ENCODE assay signal across 8 mouse cellular contexts in genomic region chr3:19406351-19407151, GRCm38 (mm10).
DNase-seq lines count a peak whose midpoint lies in the region; ATAC-seq lines count a peak whose summit lies in the region.

No protein-coding gene starts in this region.

- peak; percentile 93 for ATAC-seq in forebrain, embryonic 13.5 days
- ATAC-seq in neural tube, embryonic 15.5 days (ENCODE audit: low FRiP score): peak; percentile 94
- no peak for ATAC-seq in liver, embryonic 11.5 days (replicated peaks; ENCODE audit: low FRiP score)
- ATAC-seq in intestine, embryonic 16.5 days: no peak

- peaks cover 11% of the 10 kb centered on the region for H3K4me1 ChIP-seq in forebrain, embryonic 13.5 days
- H3K4me1 ChIP-seq in neural tube, embryonic 15.5 days: no peaks in the 10 kb centered on the region
- H3K4me1 ChIP-seq in liver, embryonic 11.5 days (replicated peaks; ENCODE audit: control insufficient read depth, insufficient read depth, low read length): no peaks in the 10 kb centered on the region
- no peaks in the 10 kb centered on the region for H3K4me1 ChIP-seq in intestine, embryonic 16.5 days (ENCODE audit: control insufficient read depth, insufficient read depth, low read length)

- H3K36me3 ChIP-seq in forebrain, embryonic 13.5 days (ENCODE audit: poor library complexity, severe bottlenecking): no peaks in the 10 kb centered on the region
- H3K36me3 ChIP-seq in neural tube, embryonic 15.5 days: no peaks in the 10 kb centered on the region
- no peaks in the 10 kb centered on the region for H3K36me3 ChIP-seq in liver, embryonic 11.5 days (ENCODE audit: control insufficient read depth, insufficient read depth, low read length)
- H3K36me3 ChIP-seq in intestine, embryonic 16.5 days (ENCODE audit: control insufficient read depth, insufficient read depth, low read length): no peaks in the 10 kb centered on the region

- intact Hi-C loops in left cerebral cortex, postnatal 10 days (cut with DNase I): no loop called here

- peak; percentile 41 to 49 for DNase-seq in cerebellum, postnatal 10 days
- DNase-seq in cerebellum, adult 18-20 months: no peak
- DNase-seq in left cerebral cortex, postnatal 10 days (ENCODE audit: extremely low spot score in 1 of 2, low spot score in 2 of 2): peak; percentile 11 to 28
- DNase-seq in liver, embryonic 11.5 days (ENCODE audit: low spot score): no peak
- DNase-seq in MN1 (ENCODE audit: low spot score): no peak

- H3K9ac ChIP-seq in forebrain, embryonic 13.5 days: no peak overlapping the region
- H3K9ac ChIP-seq in neural tube, embryonic 15.5 days (replicated peaks): 0 out of 2 replicates have a peak overlapping the region, but pooled peaks have one; percentile 18
- no peak overlapping the region for H3K9ac ChIP-seq in liver, embryonic 11.5 days (ENCODE audit: low read depth, low read length)
- H3K9ac ChIP-seq in intestine, embryonic 16.5 days (ENCODE audit: low read depth, low read length): no peak overlapping the region

- peak overlapping the region; percentile 52 for H3K27ac ChIP-seq in forebrain, embryonic 13.5 days
- H3K27ac ChIP-seq in neural tube, embryonic 15.5 days (replicated peaks): peak overlapping the region; percentile 35; the same call in 1 of the 2 replicates
- H3K27ac ChIP-seq in liver, embryonic 11.5 days (ENCODE audit: low read depth, low read length): no peak overlapping the region
- H3K27ac ChIP-seq in intestine, embryonic 16.5 days (ENCODE audit: low read length): no peak overlapping the region

- no peaks in the 10 kb centered on the region for H3K27me3 ChIP-seq in forebrain, embryonic 13.5 days
- H3K27me3 ChIP-seq in neural tube, embryonic 15.5 days (replicated peaks): no peaks in the 10 kb centered on the region
- H3K27me3 ChIP-seq in liver, embryonic 11.5 days (replicated peaks; ENCODE audit: control insufficient read depth, insufficient read depth, low read length): no peaks in the 10 kb centered on the region
- H3K27me3 ChIP-seq in intestine, embryonic 16.5 days (replicated peaks; ENCODE audit: control insufficient read depth, insufficient read depth, low read length): no peaks in the 10 kb centered on the region

- 14% methylated on average over 14 of the region's 14 CpGs for WGBS in forebrain, embryonic 13.5 days
- WGBS in neural tube, embryonic 15.5 days: 25% methylated on average over 14 of the region's 14 CpGs
- 65% methylated on average over 14 of the region's 14 CpGs for WGBS in liver, embryonic 11.5 days
- 64% methylated on average over 14 of the region's 14 CpGs for WGBS in intestine, embryonic 16.5 days

- H3K4me3 ChIP-seq in forebrain, embryonic 13.5 days: peak overlapping the region; percentile 23; the same call in 1 of the 2 replicates
- H3K4me3 ChIP-seq in neural tube, embryonic 15.5 days (replicated peaks): peak overlapping the region; percentile 12
- H3K4me3 ChIP-seq in liver, embryonic 11.5 days (ENCODE audit: low read depth, low read length): no peak overlapping the region
- no peak overlapping the region for H3K4me3 ChIP-seq in intestine, embryonic 16.5 days (ENCODE audit: low read length)

- peak overlapping the region; percentile 49 for H3K4me2 ChIP-seq in forebrain, embryonic 13.5 days
- peak overlapping the region; percentile 52 for H3K4me2 ChIP-seq in neural tube, embryonic 15.5 days
- no peak overlapping the region for H3K4me2 ChIP-seq in liver, embryonic 11.5 days
- H3K4me2 ChIP-seq in intestine, embryonic 16.5 days (ENCODE audit: low read depth, low read length): no peak overlapping the region

- no peaks in the 10 kb centered on the region for H3K9me3 ChIP-seq in forebrain, embryonic 13.5 days (replicated peaks)
- no peaks in the 10 kb centered on the region for H3K9me3 ChIP-seq in neural tube, embryonic 15.5 days (replicated peaks)
- H3K9me3 ChIP-seq in liver, embryonic 11.5 days (ENCODE audit: control insufficient read depth, low read length): no peaks in the 10 kb centered on the region
- H3K9me3 ChIP-seq in intestine, embryonic 16.5 days (ENCODE audit: control insufficient read depth, low read length): no peaks in the 10 kb centered on the region

Comparison
In these comparisons a context has a peak if more than half of its experiments do, and no peak if none do; other contexts are left out.
1. DNase-seq: peak in cerebellum, postnatal 10 days (2 of 2) and left cerebral cortex, postnatal 10 days (2 of 2); none in cerebellum, adult 18-20 months (0 of 2), liver, embryonic 11.5 days (single experiment) and MN1 (single experiment).
2. ATAC-seq: peak in forebrain, embryonic 13.5 days (single experiment) and neural tube, embryonic 15.5 days (single experiment); none in liver, embryonic 11.5 days (single experiment) and intestine, embryonic 16.5 days (single experiment).
3. H3K27ac ChIP-seq: peak in forebrain, embryonic 13.5 days (single experiment) and neural tube, embryonic 15.5 days (single experiment); none in liver, embryonic 11.5 days (single experiment) and intestine, embryonic 16.5 days (single experiment).
4. H3K4me2 ChIP-seq: peak in forebrain, embryonic 13.5 days (single experiment) and neural tube, embryonic 15.5 days (single experiment); none in liver, embryonic 11.5 days (single experiment) and intestine, embryonic 16.5 days (single experiment).
5. H3K4me3 ChIP-seq: peak in forebrain, embryonic 13.5 days (single experiment) and neural tube, embryonic 15.5 days (single experiment); none in liver, embryonic 11.5 days (single experiment) and intestine, embryonic 16.5 days (single experiment).